Mouse (Mus musculus) embryonic fibroblast, embryonic 13.5 days (primary cell): ENCODE measurements around the gene Hpcal1. TPM values are rescaled to one million over a fixed set of nuclear protein-coding genes. Genes with fewer than 3 reads are reported as not detected.
"Not testable (repeated sequence)": the region's sequence is repeated elsewhere in the genome, so short reads cannot be mapped to it uniquely, and the experiment has no call there.

Experiments used
- H3K27ac ChIP-seq: 2 replicates; pipeline ENCODE4 v1.5.1; 2012; ENCODE audit warnings: low read length, control low read depth, inconsistent platforms; ENCODE audit not compliant: insufficient read depth
- H3K4me1 ChIP-seq: 2 replicates; pipeline ENCODE4 v1.6.1; 2011; ENCODE audit warnings: low read length; ENCODE audit not compliant: control insufficient read depth, insufficient read depth
- H3K4me3 ChIP-seq: 2 replicates; pipeline ENCODE4 v1.5.1; 2011; ENCODE audit warnings: mild to moderate bottlenecking, control low read depth, low read length; ENCODE audit not compliant: insufficient read depth
- CTCF ChIP-seq: IDR thresholded peaks from 2 replicates; pipeline ENCODE4 v1.5.1; 2011; ENCODE audit warnings: mild to moderate bottlenecking, control low read depth, low read length, moderate library complexity, borderline replicate concordance; ENCODE audit not compliant: insufficient read depth
- POLR2A ChIP-seq: IDR thresholded peaks from 2 replicates; pipeline ENCODE4 v1.6.1; 2011; ENCODE audit warnings: low read depth, mild to moderate bottlenecking, control low read depth, low read length, moderate library complexity
- polyA plus RNA-seq: library from polyadenylated mRNA; stranded (reverse); fragments of >200 nt; gene quantifications from 2 replicates; pipeline ENCODE4 v1.2.4, GENCODE M21; 2011; ENCODE audit warnings: low read depth; ENCODE audit not compliant: missing spikeins, insufficient read length

Hpcal1 gene
- polyA plus RNA-seq, 1 experiment: 41.1 TPM

DNA sequence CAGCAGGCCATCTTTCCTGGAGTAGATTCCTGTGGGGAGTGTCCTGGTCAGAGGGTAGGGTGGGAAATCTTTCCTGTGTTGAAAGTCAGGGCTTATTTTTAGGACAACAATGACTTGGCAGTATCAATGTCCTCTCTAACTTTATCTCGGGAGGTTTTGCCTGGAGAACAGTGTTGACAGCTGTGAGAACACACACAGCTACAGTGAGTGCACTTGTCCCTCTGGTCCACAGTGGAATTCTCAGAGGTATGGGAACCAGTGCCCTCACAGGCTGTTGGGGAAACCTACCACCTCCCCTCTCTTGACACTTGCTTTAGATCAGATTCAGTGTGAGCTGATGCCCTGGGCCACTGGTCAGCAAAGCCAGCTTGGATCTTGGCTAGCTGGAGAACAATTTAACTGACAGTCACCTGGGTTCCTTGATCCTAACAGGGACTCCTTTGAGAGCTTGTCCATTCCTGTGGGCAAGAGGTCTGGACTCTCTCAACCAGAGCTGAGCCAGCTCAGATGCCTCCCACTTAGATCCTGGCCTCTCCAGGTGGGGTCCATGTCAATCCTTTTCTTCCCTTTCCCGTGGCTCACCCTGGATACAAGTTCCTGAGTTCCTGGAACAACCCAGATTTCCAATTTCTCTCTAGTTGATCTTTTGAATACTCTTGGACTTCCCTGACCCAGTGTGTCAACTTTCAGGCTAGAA, 79.0 kb downstream of the Hpcal1 start:
- Histone ChIP-seq H3K4me3 (no peak overlapping the region), H3K4me1 (no peaks in the 10 kb centered on the region), H3K27ac (no peak overlapping the region)
- TF ChIP-seq POLR2A (no peak), CTCF (no peak)

DNA sequence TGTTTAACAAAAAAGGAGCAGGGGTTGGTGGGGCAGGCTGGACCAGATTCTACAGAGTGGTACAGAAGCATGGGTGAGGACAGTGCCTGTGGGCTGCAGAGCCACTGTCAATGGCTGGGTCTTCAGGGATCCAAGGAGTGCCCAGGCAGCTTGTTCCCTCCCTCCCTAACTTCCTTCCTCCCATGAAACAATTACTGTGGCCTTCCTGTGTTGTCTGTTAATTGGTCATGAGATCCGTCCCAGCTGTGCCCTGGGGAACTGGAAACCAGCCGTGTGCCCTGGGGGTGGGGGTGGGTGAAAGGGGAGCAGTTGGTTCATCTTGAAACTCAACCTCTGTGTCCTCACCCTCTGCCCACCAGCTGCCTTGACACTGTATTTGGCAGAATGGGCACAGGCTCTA, 79.9 kb downstream of the Hpcal1 start:
- H3K4me1 ChIP-seq: no peaks in the 10 kb centered on the region
- no peak overlapping the region for H3K4me3 ChIP-seq
- TF ChIP-seq POLR2A: no peak
- no peak for TF ChIP-seq CTCF
- H3K27ac ChIP-seq: no peak overlapping the region

DNA sequence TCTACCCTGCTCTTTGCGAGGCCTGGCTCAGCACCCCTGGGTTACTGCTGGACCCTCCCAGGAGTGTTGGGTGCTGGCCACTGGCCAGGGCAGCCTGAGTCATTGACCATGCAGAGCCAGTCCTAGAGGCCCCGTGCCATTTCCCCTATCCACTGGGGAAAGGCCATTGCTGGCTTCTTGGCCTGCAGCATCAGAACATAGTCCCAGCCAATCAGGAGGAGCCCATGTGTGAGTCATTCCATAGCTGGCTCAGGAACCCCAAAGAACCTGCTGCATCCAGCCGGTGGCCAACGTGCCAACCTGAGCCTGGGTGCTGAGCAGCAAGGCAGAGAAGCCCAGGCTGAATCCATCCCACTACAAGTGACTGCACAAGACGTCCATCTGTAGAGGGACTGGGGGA, 83.1 kb downstream of the Hpcal1 start:
- H3K4me3 ChIP-seq, H3K27ac ChIP-seq, H3K4me1 ChIP-seq: not testable (repeated sequence)

DNA sequence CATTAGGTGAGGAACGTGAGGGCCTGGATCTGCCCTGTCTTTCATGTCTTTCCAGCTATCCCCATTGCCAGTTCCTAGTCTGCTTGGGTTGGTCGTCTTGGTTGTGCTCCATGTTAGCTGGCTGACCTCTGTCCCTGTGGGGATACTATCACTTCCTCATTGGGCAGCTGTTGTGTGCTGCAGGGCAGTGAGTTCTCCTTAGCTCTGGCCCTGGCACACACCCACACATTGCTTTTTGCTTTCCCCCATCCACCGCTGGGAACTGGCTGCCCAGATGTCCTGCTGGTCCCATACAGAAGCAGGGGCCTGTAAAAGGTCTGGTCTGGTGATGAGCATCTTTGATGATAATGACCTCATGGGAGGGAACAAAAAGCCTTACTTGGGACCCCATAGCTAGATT, 84.2 kb downstream of the Hpcal1 start:
- H3K27ac ChIP-seq, H3K4me3 ChIP-seq, H3K4me1 ChIP-seq: not testable (repeated sequence)

DNA sequence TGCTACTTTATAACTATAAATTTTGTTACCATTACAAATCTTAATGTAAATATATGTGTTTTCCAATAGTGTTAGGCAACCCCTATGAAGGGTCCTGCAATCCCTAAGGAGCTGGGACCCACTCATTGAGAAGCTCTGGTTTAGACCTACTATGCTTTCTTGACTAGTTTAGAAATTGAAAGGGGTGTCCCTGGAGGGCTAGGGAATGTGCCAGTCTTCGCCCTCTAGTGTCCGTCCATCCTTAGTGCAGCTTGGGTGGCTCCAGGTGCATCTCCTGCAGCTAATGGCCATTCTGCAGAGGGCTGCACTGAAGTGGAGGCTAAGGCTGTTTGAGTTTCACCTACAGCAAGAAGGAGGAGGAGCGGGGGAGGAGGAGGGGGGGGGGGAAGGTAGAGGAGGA, 87.7 kb downstream of the Hpcal1 start:
- Histone ChIP-seq H3K4me3 (no peak overlapping the region), H3K27ac (no peak overlapping the region), H3K4me1 (no peaks in the 10 kb centered on the region)
- no peak for TF ChIP-seq POLR2A
- peak; percentile 80; the same call in 1 of the 2 replicates for TF ChIP-seq CTCF

DNA sequence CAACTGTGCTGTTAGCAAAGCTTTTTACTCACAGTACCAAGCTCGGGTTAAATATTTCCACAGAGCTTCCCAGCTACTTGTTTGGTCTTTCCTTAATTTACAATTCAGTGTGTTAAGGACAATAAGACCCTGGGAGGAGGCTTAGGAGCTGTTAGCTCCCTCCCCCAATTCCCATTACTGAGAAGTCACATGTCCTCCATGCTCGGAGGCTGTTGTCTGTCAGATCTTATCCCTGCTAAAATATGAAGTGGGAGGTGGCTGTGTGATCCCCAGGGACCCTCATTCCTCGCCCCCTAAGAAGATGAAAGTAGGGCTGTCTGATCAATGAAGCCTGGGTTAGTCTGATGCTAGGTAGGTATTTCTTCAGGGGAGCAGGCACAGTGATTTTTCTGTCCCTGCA, 88.4 kb downstream of the Hpcal1 start:
- TF ChIP-seq CTCF (no peak), POLR2A (no peak)
- Histone ChIP-seq H3K27ac (no peak overlapping the region), H3K4me1 (no peaks in the 10 kb centered on the region), H3K4me3 (no peak overlapping the region)

DNA sequence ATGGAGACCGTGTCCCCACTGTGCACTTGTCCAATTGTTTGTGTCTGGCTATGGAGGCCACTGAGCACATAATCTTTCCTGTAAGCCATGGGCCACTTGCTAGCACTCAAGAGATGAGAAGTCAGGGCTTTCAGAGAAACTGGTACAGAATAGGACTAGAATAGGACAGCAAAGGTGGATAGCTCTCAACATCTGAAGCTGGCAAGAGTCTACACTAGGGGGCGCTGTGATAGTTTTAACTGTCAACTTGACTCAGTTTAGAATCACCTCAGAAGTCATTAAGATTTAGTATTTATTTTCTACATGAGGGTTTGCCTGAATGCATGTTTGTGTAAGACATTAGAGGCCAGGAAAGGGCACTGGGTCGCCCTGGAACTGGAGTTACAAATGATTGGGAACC, 98.8 kb downstream of the Hpcal1 start:
- Histone ChIP-seq H3K4me1 (no peaks in the 10 kb centered on the region), H3K27ac (no peak overlapping the region), H3K4me3 (no peak overlapping the region)
- TF ChIP-seq CTCF (no peak), POLR2A (no peak)

DNA sequence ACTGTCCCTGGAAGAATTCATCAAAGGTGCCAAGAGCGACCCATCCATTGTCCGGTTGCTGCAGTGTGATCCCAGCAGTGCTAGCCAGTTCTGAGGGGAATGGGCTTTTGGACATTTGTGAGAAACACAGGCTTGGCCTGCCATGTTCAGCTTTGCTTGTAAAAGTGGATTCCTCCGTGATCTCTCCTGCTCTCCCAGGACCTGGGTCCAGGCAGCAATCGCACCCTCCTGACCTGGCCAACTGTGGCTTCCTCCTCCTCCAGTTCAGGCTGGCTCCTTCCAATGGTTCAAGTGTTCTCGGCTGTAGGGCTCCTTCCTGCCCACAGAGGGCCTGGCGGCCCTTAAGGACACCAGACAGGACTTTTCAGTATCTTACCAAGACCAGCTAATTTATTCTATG, 100.5 kb downstream of the Hpcal1 start:
- Histone ChIP-seq H3K27ac (no peak overlapping the region), H3K4me1 (no peaks in the 10 kb centered on the region), H3K4me3 (no peak overlapping the region)
- TF ChIP-seq POLR2A (no peak), CTCF (no peak)

DNA sequence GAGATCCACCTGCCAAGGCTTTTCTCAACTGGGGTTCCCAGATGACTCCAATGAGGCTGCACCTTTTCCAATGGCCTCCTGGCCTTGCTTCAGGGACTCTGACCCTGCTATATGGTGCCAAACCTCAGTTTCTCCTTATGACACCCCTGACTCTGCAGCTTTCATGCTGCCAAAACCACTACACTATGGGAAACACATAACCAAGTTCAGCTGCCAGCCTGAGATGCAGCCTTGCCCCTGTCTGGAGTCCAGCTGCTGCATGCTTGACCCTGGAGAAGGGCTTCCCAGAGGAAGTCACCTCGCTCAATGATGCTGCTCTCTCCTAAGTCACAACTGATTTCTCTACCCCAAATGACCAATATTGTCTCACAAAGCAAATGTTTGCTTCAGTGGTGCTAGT, 102.1 kb downstream of the Hpcal1 start:
- Histone ChIP-seq H3K4me1 (no peaks in the 10 kb centered on the region), H3K27ac (no peak overlapping the region), H3K4me3 (no peak overlapping the region)
- no peak for TF ChIP-seq CTCF
- TF ChIP-seq POLR2A: no peak

DNA sequence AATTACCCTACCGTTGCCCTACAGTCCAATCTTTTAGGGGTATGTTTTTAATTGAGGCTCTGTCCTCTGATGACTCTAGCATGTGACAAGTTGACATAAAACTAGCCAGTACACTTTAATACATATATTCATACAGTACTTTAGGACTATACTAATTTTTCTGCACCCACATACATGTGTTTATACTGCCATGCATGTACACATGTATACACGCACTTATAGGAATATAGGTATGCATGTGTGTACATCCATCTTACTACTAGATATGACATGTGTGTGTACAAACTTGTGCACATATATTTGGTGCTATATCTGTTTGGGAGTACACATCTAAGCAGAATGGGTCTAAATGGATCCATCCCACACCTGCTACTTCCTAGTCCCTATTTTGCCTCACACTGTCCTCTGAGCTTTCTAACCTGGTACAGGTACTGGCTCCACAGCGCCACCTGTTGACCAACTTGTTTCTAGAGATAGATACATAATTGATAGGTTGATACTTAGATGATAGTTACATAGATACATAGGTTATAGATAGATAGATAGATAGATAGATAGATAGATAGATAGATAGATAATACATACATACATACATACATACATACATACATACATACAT, 105.1 kb downstream of the Hpcal1 start:
- no peak overlapping the region for H3K27ac ChIP-seq
- H3K4me3 ChIP-seq: no peak overlapping the region
- TF ChIP-seq CTCF (0 out of 2 replicates have a peak, but pooled peaks have one; percentile 10), POLR2A (no peak)
- no peaks in the 10 kb centered on the region for H3K4me1 ChIP-seq

DNA sequence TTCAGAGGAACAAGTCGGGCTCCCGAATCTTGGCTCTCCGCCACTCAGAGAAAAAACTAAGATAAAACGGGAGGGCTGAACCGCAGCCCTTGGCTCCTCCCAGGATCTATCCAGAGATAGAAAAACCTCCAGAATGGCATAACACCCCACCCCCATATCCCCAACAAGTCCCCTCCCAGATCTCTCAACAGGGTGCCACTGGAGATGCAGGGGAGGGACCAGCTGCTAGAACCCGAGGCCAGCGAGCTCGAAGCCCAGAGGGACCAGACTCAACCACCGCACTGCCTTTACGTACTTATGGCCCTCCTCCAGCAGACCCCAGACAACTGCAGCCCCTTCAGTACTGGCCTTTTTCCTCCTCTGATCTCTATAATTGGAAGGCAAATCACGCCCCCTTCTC, 107.6 kb downstream of the Hpcal1 start:
- H3K4me1 ChIP-seq, H3K27ac ChIP-seq, H3K4me3 ChIP-seq: not testable (repeated sequence)
